Mouse (Mus musculus) right cerebral cortex, adult 2 months (tissue): Measurements from ENCODE around the gene Cdadc1.
A peak's percentile ranks its signal among the peaks of the same experiment; 100 is the strongest.
"Not testable (repeated sequence)": the region's sequence is repeated elsewhere in the genome, so short reads cannot be mapped to it uniquely, and the experiment has no call there.

ENCODE experiments used
- DNase-seq, 2 experiments: peaks; one replicate each; pipeline ENCODE4 v3.0.0; 2021 to 2022; ENCODE audit warnings: low spot score in 2 of 2

The Cdadc1 gene

DNA sequence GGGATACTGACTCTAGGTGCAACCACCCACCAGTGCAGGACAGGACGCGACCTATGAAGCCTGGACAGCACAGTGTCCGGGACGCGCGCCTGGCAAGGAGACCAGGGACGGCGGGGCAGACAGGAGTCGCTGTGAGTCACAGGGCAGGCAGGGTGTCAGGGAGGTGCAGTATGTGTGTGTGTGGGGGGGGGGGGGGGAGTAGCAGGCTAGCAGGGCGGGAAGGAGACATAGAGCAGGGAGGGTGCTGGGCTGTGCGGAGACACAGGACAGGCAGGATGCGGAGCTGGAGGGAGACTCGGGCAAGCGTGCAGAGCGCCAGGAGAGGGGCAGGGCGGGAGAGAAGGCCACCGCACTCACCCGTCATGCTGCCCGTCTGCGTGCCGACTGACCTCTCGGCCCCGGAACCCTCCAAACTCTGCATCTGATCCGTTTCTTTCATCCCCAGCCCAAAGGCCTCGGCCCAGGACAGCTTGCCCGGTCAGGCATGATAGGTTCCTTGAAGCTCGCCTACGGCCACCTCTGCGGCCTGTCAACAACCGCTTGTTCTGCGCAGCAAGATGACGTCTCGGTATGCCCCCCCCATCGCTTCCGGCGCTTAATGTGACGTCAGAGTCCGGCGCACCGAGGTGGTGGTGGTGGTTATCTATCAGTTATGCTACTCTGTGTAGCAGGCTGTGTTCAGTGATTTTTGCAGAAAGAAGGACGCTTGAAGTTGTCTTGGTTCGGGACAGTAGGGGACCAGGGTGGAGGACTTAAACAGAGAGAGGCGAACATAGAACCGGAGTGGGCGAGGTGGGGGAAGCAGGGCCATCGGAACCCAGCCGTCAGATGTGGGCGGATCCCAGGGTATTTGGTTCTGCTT, at the start of gene Cdadc1:
TSS of gene Cdadc1 (minus strand) at position 562 of the 862 bp plus-strand sequence.
- peak; percentile 97 to 99 for DNase-seq

DNA sequence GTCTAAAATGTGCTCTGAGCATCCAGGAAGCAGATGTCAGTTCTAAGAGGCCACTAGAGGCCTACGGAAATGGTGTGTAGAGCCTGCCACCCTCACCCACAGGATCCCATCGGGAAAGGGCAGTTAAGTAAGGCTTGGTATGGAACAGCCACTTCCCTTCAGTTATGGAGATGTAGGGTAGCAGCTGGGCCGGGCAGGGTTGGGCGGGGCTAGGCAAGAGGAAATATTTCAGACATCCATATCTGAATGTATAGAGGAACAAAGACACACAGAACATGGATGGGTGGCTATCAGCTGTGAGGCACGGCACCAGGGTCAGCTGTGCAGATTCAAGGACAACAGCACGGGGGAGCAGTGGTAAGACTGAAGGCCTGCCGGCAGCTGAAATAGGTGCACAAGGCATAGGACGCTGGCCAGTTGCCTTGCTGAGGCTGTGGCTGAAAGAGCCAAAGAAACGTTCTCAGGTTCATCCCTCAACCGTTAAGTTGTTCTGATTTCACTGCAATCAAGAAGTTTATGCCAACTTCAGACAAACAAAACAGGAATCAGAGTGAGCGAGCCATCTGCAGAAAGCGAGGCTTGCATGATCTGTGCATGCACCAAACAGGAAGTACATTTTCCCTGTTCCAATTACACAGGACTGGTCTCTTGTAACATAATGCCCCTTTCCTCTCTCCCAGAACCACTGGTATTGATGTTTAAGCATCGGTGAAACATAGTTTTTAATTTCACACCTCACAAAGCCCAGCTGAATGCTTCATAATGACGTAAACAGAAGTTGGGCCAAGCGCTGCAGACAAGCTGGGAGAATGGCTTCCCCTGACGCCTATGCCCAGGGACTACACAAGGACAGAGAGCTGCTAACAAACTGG, 49.3 kb upstream of the Cdadc1 start:
- DNase-seq = no peak

DNA sequence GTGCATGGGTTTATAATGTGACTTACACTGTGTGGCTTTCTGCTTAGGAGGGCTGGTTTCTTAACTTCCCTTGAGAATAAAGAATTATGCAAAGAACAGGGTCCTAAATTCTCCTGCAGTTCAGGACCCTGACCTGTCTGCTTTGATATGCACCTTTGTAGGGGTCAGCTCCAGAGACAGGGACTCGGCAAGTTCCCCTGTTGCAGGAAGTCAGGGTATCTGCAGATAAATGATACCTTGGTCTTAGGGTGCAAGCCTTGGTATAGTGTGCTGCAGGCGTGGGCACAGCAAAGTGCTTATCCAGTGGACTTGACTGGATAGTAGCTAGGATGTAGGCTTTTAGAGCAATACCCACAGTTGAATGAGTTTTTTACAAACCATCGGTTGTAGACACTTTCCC, 47.1 kb upstream of the Cdadc1 start:
- DNase-seq = no peak

DNA sequence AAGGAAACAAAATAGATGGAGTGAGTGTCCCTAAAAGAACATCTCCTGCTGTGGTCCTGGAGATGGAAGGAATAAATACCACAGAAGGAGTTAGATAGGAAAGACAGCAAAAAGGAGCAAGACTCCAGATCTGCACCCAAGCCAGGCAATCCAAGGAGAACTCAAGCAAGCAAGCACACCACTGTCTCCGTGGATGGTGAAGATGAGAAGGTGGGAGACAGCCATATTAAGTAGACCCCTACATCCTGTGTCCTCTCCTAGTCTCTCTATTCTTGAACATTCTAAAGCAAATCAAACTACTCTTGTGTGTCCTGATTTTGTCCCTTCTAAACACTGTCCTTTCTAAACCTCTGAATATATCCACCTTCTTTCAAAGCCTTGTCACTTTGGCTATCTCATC, 46.4 kb upstream of the Cdadc1 start:
- DNase-seq = no peak

DNA sequence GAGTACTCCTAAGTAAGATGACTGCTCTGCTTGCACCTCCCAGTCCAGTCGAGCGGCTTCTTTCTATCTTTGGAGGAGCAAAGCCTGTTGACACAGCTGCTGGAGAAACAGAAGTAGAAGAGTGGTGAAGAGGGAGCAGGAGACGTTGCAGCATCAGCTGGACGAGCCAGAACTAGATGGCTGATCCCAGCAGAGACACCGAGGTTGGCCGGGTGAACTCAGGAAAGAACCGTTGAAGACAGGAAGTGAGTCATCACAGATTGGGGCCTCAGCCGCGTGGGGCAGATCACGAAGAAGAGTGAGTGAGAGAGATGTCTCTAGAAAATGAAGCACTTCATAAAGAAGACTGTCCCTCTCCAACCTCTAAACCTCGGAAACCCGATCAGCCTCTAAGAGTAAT, 45.8 kb upstream of the Cdadc1 start:
- no peak for DNase-seq

DNA sequence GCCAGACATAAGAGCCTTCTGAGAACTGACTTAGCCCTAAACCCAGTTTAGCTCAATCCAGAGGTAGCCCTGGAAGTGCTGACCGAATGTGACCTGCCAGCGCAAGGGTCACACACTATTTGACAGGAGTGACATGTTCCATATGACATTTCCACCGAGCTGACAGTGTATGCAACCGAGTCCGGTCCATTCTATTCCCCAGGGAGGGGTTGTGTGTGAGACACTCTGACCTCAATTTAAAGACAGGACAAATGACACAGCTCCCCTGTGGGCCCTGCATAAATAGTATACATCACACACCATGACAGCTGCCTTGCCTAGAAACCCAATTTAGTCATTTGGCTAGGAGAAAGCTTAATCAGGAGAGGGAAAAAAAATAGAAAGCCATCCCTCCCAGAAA, 44.1 kb upstream of the Cdadc1 start:
- DNase-seq = no peak

DNA sequence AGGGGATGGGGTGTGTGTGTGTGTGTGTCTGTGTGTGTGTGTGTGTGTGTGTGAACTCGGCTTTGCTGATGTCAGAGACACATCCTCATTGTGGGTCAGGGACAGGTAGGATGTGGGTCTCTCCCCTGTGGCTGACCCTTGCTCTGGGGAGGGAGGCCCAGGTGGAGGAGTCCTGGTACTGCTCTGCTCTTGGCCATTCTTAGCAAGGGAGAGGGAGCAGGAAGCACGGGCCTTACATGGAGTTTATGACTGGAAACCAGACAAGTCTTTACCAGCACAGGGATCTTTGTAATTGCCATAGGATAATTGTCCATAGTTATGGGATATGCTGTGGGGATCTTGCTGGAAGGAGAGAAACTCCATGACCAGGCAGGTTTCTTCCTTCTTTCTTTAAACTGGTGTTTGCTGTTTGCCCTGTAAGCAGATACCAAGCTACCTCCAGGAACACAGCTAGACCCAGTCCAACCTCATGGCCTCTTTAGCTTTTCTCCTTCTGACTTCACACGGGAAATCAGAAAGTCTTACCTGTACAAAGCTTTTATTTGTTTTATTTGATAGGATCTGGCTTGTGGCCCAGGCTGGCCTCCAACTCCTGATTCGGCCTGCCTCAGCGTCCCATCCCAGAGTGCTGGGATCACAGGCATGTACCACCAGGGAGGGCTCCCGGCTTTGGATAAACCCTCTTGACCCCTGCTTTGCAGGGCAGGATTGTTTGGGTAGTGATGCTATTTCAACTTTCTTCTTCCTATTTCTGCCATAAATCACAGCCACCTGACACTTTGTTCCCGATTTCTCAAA, 41.3 kb upstream of the Cdadc1 start:
- no peak for DNase-seq

DNA sequence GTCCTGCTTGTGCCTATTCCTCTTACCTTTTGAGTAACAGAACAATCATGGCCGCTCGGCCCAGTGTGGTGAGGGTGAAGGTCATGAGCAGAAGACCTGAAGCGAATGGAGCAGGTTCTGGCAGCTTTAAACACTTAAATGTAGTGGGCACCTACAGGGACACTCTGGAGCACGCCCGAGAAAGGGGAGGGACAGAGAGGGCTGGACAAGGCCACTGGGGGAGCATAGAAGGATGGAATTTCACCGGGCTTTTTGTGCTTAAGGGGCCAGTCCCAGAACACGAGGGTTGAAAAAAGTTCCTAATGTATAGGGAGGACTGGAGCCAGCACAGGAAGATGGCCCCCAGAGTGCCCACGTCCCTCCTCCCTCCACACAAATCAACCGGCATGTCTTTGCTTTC, 36.2 kb upstream of the Cdadc1 start:
- DNase-seq = no peak

DNA sequence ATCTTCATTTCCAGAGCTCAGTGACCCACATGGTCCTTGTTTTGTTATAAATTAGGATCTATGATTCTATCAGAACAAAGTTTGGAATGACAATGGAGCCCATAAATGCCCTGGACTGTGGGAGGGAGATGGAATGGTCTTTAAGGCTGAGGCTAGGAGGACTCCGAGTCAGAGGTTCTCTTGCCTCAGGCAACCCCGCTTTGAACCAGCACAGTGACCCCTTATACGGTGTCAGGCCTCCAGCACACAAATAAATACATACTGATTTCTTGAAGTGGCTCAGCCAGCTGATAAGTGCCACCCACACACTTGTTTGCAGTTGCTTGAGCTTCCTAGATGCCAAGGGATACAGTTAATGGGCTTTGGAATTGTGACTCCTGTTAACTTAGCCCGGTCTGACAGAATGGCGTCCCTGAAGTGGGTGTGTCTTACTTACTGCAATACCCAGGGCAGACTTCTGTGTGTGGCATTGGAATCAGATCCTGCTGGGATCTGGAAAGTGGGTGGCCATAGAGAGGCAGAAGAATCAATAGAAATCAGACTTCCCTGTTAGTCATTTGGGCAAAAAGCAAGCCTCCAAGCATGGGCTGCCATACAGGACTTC, 35.6 kb upstream of the Cdadc1 start:
- no peak for DNase-seq

DNA sequence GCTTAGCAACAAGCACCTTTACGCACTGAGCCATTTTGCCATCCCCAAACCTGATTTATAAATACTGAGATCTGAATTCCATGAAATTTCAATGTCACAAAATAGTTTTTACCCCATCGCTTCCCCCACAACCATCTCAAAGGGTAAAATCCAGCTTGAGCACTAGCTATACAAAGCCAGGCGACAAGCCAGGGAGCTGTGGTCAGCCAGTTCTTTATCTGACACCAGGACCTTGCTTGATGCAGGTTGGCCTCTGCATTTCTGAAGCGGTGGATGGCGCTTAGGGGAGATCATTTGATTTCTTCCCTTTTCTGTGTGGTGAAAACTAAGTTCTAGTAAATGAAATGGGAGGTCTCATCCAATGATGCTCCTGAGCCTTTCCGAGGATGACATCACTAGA, 34.3 kb upstream of the Cdadc1 start:
- DNase-seq = no peak

DNA sequence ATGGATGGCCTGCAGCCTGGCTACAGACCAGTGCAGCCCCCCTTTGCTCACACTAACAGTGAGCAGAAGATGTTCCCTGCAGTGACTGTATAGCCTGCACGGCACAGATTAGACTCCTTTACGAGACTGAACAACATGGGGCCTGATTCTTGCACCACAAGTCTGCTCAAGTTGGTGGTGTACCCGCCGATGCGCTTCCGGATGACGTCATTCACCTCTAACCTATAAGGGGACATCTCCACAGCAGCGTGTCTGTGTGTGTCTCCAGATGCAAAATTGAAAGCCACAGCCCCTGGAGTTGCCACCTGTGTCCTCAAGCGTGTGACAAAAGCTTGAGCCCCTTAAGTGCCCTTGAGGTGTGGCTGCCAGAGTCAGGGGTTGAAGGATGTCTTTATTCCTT, 32.3 kb upstream of the Cdadc1 start:
- no peak for DNase-seq

DNA sequence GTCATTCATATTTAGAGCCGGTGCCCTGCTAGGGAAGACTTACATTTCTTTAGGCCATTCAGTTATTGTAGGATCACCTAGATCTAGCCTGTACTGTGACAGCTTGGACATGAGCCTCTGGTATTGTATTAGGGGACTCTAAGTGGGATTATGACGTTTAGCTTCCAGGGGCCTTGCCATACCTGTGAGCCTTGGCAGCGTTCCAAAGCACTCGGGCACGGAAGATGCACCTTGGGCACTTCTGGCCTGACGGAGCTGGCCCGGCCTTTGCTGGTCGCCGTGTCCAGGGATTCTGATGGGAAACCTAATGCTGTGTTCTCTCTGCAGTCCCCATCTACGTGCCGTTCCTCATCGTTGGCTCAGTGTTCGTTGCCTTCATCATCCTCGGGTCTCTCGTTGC, 31.5 kb upstream of the Cdadc1 start:
- DNase-seq = no peak

DNA sequence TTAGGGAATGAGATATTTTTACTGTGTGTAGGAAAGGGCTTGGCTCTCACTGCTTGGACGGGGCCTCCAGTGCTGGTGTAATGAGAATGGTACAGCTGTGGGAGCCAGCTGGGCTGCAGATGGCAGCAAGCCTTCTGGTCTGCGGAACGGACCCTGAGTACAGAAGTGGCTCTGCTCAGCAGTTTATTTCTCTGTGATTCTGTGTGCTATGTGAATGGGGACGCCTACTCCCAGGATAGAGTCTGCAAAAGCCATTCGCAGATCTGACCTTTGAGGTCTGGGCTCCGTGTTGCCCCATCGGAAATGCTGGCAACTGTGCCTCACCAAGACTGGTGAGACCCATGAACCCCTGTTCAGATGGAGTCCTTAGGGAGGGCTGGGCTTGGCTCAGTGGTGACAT, 30.1 kb upstream of the Cdadc1 start:
- DNase-seq = peak in 1 of 2 experiments; percentile 33

DNA sequence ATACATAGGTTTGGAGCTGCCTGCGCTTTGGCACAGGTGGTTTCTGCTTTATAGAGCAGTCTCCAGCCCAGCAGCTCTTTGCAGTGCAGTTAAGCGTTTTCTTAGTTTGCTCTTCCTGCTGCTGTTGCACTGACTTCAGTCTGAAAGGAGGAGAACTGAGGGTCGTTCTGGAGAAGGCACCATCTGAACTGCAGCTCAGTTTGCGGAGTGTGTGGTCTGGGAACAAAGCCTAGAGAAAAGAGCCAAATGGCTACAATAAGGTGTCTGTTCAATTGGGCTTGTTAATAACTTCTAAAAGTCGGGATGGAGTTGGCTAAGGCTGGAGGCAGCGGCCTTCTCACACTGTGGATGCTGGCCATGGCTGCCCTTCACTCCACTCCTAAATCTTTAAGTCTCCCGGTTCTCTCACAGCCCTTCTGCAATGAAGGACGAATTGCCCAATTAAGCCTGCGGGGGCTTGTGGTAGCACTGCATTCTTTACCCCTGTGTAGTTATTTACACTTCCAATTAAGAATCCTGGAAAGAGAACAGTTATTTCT, 29.5 kb upstream of the Cdadc1 start:
- DNase-seq = no peak

DNA sequence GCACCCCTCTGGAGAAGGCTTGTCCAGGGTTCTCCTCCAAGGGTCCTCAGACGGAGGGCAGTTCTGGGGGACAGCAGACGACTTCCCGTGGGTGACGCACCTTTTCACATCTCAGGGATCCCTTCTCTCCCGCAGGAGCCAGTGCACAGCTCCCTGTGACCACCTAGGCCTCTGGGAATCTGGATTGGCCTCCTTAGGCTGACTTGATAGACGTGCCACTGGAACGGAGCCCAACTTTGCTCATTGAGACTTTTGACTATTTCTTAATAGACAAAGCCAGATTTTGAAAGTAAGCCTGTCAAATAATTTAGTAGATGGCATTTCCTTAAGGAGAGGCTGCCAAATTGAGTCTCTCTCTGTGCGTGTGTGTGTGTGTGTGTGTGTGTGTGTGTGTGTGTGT, 29.0 kb upstream of the Cdadc1 start:
- no peak for DNase-seq

DNA sequence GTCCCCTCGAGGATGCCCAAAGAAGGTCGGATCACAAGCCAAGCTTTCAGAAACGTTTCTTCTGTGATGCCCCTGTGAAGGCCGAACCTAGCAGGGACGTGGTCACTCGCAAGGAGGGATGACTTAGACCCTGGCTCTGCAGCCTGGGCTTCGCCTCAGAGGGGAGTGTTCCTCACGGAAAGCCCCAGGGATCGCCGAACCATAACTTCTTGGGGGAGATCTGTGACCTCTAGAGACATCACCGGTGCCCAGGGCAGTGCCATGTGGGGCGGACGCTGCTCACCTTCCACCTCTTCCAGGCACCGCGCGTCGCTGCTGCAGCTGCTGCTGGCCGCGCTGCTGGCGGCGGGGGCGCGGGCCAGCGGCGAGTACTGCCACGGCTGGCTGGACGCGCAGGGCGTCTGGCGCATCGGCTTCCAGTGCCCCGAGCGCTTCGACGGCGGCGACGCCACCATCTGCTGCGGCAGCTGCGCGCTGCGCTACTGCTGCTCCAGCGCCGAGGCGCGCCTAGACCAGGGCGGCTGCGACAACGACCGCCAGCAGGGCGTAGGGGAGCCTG, 28.1 kb upstream of the Cdadc1 start:
- no peak for DNase-seq

DNA sequence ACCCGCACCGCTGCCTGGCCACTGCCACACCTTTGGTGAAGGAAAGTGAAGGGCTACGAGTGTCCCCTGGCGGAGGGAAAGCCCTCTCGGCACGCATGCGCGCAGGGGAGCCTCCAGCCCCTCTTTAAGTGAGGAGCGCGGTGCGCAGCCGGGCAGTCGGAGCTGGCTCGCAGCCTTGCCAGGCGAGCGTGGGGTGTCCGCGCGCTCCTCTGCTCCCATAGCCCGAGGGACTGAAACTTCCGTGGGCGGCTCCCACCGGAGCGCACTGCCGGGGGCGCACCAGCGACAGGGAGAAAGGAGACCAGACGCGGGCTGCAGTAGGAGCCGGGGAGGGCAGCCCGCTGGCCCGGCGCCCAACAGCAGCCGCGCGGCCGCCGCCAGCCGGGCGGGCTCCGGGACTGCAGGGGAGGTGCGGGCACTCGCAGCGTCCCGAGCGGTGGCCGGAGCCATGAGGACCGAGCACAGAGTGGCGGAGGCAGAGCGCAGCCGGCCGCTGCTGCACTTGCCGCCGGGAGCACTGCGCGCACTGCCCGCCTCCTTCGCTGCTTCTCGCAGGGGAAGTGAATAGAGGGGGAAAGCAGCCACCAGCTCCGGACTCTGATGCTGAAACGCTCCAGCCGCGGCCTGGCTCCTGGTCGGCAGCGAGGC, 27.5 kb upstream of the Cdadc1 start, which contains the start of gene Shisa2:
TSS of gene Shisa2 (plus strand) at position 151 of the 648 bp plus-strand sequence.
- peak; percentile 59 to 69 for DNase-seq

DNA sequence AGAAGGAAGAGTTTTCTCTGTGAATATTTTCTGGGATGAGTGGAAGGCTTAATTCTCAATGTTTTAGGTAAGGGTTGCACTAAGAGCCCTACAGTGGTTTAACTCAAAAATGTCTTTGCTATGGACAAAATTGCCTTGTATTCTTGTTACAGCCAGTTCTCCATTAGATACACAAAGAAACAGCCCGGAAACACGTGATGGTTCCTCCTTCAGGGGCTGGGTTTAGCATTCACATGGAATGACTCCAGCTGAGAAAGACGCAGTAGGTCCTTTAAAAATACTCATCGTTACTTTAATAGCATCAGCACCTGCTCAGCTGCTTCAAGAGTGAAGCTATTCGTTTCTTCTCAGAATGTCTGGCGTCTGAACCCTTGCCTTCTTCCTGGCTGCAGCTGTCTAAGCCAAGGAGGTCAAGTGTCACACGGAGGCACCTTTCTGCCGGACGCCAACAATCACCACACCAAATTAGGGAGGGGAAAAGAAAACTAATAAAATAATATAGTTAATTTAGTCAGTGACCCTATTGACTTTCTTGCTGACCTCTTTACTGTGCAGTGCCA, 26.6 kb upstream of the Cdadc1 start:
- DNase-seq = no peak

DNA sequence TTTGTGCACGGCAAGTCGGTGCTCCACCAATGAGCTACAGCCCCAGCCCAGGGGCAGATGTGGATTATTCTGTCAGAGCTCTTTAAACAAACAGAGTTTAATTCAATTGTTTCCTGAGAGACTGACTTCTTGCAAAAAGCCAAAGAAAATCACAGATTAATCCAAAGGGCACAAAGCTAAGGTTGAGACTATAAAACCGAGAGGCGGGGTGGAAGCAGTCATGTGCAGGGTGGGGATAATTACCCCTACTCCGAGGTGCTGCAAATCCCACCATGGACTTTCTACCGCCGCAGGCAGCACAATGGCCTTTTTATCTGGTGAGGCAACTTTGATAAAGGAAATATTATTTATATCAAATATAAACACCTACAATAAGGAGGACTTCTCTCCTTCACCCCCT, 19.0 kb upstream of the Cdadc1 start:
- no peak for DNase-seq

DNA sequence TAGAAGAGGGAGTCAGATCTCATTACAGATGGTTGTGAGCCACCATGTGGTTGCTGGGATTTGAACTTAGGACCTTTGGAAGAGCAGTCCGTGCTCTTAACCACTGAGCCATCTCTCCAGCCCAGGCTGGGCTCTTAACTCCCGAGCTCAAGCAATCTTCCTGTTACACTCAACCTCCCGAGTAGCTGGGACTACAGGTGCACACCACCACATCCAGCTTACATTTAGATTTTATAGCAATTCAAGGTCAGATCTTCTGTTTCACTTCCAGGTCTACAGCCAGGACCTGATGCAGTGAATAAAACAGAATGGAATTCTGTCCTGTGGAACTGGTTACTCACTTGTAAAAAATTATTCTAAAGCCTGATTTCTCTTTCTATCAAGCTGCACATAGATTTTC, 16.4 kb upstream of the Cdadc1 start:
- DNase-seq = not testable (repeated sequence)
